Mouse (Mus musculus) monocyte, adult 5-6 weeks (primary cell): ENCODE measurements around the gene Gm20831. TPM values are rescaled to one million over a fixed set of nuclear protein-coding genes. Genes with fewer than 3 reads are reported as not detected.
"Not testable (repeated sequence)": the region's sequence is repeated elsewhere in the genome, so short reads cannot be mapped to it uniquely, and the experiment has no call there.

Experiments used
- ATAC-seq: fragments of 153-309, 156-312 bp; replicated peaks from 2 replicates; pipeline ENCODE4 v1.8.0; 2017; ENCODE audit warnings: mild to moderate bottlenecking; ENCODE audit not compliant: low TSS enrichment, insufficient number of reproducible peaks, severe bottlenecking, poor library complexity, low FRiP score
- total RNA-seq: library from RNA; stranded (forward); fragments of 200-1000, 200-491, 200-594 nt; gene quantifications from 3 replicates; pipeline ENCODE4 v1.2.3, GENCODE M21; 2017

The Gm20831 gene
- total RNA-seq: not detected in 3 replicates

GRCm38 (mm10) chrY:17874441-17874840, at the start of gene Gm20831, which contains the start of gene Gm20772:
Gene Gm20831, plus strand, starts transcription at chrY:17874741.
Gene Gm20772, plus strand, starts transcription at chrY:17874741.
- not testable (repeated sequence) for ATAC-seq

- not testable (repeated sequence) for ATAC-seq
Observed at GRCm38 (mm10) chrY:17846166-17846565, 28.4 kb upstream of the Gm20831 start, which contains the start of gene Gm21904. Gene Gm21904, minus strand, starts transcription at chrY:17846266.

- not testable (repeated sequence) for ATAC-seq
Observed at GRCm38 (mm10) chrY:17937230-17937629, 62.7 kb downstream of the Gm20831 start, which contains the start of gene Srsy. Gene Srsy, minus strand, starts transcription at chrY:17937330.

Other genes starting within 250 kb of the Gm20831 start
- not detected in 3 replicates for gene Gm21904, start 28.5 kb upstream of the Gm20831 start, total RNA-seq
- gene Gm20772, start within 50 bp of the Gm20831 start, total RNA-seq: not detected in 3 replicates
- gene Srsy, start 62.6 kb downstream of the Gm20831 start, total RNA-seq: not detected in 3 replicates
- not detected in 3 replicates for gene Gm21764, start 187.1 kb downstream of the Gm20831 start, total RNA-seq
- not detected in 3 replicates for gene Ssty1, start 214.4 kb downstream of the Gm20831 start, total RNA-seq